Mouse (Mus musculus) midbrain, embryonic 11.5 days (tissue): ENCODE measurements at regions not wholly inside any gene's neighbourhood (a gene's known extent, or its start where the extent isn't known, plus 50 kb on each side); places are given as distances from the start of the nearest gene placed in this dataset.

Source experiments
- ATAC-seq: fragments of 200-750 bp; cut with Nextera tagmentation; 2 replicates; pipeline ENCODE4 v1.8.0; 2017; ENCODE audit warnings: moderate TSS enrichment, moderate library complexity; ENCODE audit not compliant: low FRiP score
- DNase-seq: peaks from one replicate; pipeline ENCODE4 v3.0.0; 2015; ENCODE audit warnings: low spot score; ENCODE audit errors: missing footprints
- H3K27ac ChIP-seq: fragments of 300-500 bp; sonication (generic); 2 replicates; pipeline ENCODE4 v1.5.1; 2014; ENCODE audit warnings: low read depth, low read length
- H3K27me3 ChIP-seq: fragments of 300-500 bp; sonication (generic); 2 replicates; pipeline ENCODE4 v1.6.1; 2014; ENCODE audit warnings: mild to moderate bottlenecking, low read length, moderate library complexity, mixed read lengths; ENCODE audit not compliant: control insufficient read depth, insufficient read depth
- H3K36me3 ChIP-seq: fragments of 300-500 bp; sonication (generic); 2 replicates; pipeline ENCODE4 v1.6.1; 2014; ENCODE audit warnings: mild to moderate bottlenecking, low read length, moderate library complexity, mixed read lengths; ENCODE audit not compliant: control insufficient read depth, insufficient read depth
- H3K4me1 ChIP-seq: fragments of 300-500 bp; sonication (generic); 2 replicates; pipeline ENCODE4 v1.6.1; 2014; ENCODE audit warnings: low read length; ENCODE audit not compliant: control insufficient read depth, insufficient read depth
- H3K4me2 ChIP-seq: fragments of 300-500 bp; sonication (generic); 2 replicates; pipeline ENCODE4 v1.6.1; 2014; ENCODE audit warnings: mild to moderate bottlenecking, moderate library complexity
- H3K4me3 ChIP-seq: fragments of 300-500 bp; sonication (generic); 2 replicates; pipeline ENCODE4 v1.5.1; 2014; ENCODE audit warnings: low read depth, low read length
- H3K9ac ChIP-seq: fragments of 300-500 bp; sonication (generic); 2 replicates; pipeline ENCODE4 v1.6.1; 2014; ENCODE audit warnings: low read length
- H3K9me3 ChIP-seq: fragments of 300-500 bp; sonication (generic); 2 replicates; pipeline ENCODE4 v1.6.1; 2016; ENCODE audit warnings: low read length; ENCODE audit not compliant: control insufficient read depth
- WGBS: fragments of 180-500 bp; shearing (Covaris S2); extraction: QIAGEN DNeasy Blood & Tissue Kit; methylation state at CpG from one replicate; pipeline ENCODE4 v1.1.7; 2014; 5-methylcytosine and 5-hydroxymethylcytosine counted together

- no peak for ATAC-seq
- Histone ChIP-seq H3K4me3 (no peak overlapping the region), H3K27me3 (no peaks in the 10 kb centered on the region), H3K4me1 (no peaks in the 10 kb centered on the region), H3K36me3 (no peaks in the 10 kb centered on the region), H3K9me3 (no peaks in the 10 kb centered on the region), H3K27ac (no peak overlapping the region), H3K9ac (no peak overlapping the region), H3K4me2 (no peak overlapping the region)
- WGBS, result 81% methylated on average over 5 of the region's 5 CpGs
- no peak for DNase-seq
Observed at GRCm38 (mm10) chr2:92678276-92678930, 78.9 kb downstream of the Chst1 start.

GRCm38 (mm10) chr2:92678999-92679704, 79.6 kb downstream of the Chst1 start:
- WGBS, result 82% methylated on average over 3 of the region's 3 CpGs
- Histone ChIP-seq H3K9me3 (no peaks in the 10 kb centered on the region), H3K9ac (no peak overlapping the region), H3K4me1 (no peaks in the 10 kb centered on the region), H3K4me3 (no peak overlapping the region), H3K4me2 (no peak overlapping the region), H3K27ac (no peak overlapping the region), H3K36me3 (no peaks in the 10 kb centered on the region), H3K27me3 (no peaks in the 10 kb centered on the region)
- ATAC-seq (no peak), DNase-seq (no peak)

GRCm38 (mm10) chr2:92682256-92682655, 82.7 kb downstream of the Chst1 start:
- H3K9me3 ChIP-seq, result no peaks in the 10 kb centered on the region
- no peak overlapping the region for H3K9ac ChIP-seq
- no peak overlapping the region for H3K4me2 ChIP-seq
- ATAC-seq (no peak), DNase-seq (no peak)
- no peaks in the 10 kb centered on the region for H3K4me1 ChIP-seq
- no peak overlapping the region for H3K4me3 ChIP-seq
- no peaks in the 10 kb centered on the region for H3K27me3 ChIP-seq
- WGBS, result 96% methylated on average over 9 of the region's 9 CpGs
- H3K27ac ChIP-seq, result no peak overlapping the region
- H3K36me3 ChIP-seq, result no peaks in the 10 kb centered on the region

DNA sequence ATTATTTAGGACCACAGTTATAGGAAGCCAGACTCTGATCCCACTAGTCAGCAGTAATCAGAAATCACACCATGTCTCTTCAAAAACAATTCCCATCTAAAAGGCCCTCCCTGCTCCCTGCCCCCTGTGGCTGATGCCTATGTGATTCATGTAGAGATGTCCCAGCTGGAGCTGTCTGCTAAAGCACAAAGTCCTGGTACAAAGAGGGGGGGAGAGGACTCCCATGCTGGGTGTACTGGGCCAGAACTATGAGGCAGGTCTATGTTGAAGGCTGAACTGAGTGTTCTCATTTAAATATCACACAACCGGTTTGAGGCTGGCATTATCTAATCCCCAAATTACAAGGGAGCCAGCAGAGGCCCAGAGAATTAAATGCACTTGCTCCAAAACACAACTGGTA, 88.2 kb downstream of the Chst1 start:
- H3K9me3 ChIP-seq, result no peaks in the 10 kb centered on the region
- DNase-seq (no peak), ATAC-seq (no peak)
- 24% methylated on average over 1 of the region's 1 CpGs for WGBS
- no peak overlapping the region for H3K4me2 ChIP-seq
- peaks cover 9% of the 10 kb centered on the region for H3K4me1 ChIP-seq
- no peak overlapping the region for H3K9ac ChIP-seq
- no peaks in the 10 kb centered on the region for H3K36me3 ChIP-seq
- H3K27ac ChIP-seq, result no peak overlapping the region
- no peaks in the 10 kb centered on the region for H3K27me3 ChIP-seq
- no peak overlapping the region for H3K4me3 ChIP-seq

DNA sequence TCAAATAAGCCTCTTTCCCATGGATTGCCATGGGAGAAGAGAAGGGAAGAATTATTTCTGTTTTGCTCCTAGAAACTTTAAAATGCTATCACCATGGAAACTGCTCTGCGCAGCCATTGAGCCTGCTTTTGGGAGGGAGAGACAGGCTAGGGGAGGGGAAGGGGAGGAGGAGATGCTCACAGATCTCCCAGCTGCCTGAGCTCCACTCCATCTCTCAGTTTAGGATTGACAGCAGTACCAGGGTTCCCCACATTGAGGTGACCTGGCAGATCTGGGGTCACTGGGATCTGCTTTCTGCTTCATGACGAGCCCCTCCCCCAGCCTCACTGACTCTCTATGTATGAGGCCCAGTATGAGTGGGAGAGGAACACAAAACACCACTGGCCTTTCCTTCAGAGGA, 89.7 kb downstream of the Chst1 start:
- Histone ChIP-seq H3K4me1 (peaks cover 9% of the 10 kb centered on the region), H3K4me3 (no peak overlapping the region), H3K27me3 (no peaks in the 10 kb centered on the region), H3K9ac (no peak overlapping the region), H3K4me2 (no peak overlapping the region), H3K27ac (no peak overlapping the region), H3K9me3 (no peaks in the 10 kb centered on the region), H3K36me3 (no peaks in the 10 kb centered on the region)
- ATAC-seq (peak; percentile 52; the same call in 1 of the 2 replicates), DNase-seq (no peak)
- WGBS, result 36% methylated on average over 2 of the region's 2 CpGs

DNA sequence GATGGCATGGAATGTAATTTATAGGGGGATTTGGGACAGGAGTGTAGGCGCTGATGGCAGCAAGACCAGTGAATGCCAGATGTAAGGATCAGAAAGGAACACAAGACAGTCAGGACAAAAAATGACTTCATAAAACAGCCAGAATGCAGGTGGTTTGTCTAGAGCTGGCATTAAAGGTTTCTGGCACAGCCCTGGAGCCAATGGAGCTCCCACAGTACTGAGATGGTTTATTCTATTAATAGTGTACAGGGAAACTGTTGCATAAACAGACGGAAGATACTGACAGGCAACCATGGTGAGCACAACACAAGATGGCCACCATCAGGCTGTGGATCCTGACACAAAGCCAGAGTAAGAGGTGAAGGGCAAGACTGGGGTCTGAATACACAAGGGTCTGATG, 90.8 kb downstream of the Chst1 start:
- H3K9ac ChIP-seq, result no peak overlapping the region
- ATAC-seq (no peak), DNase-seq (no peak)
- H3K36me3 ChIP-seq, result no peaks in the 10 kb centered on the region
- no peak overlapping the region for H3K27ac ChIP-seq
- 89% methylated on average over 2 of the region's 2 CpGs for WGBS
- no peaks in the 10 kb centered on the region for H3K27me3 ChIP-seq
- H3K4me1 ChIP-seq, result peaks cover 9% of the 10 kb centered on the region
- H3K4me2 ChIP-seq, result no peak overlapping the region
- no peak overlapping the region for H3K4me3 ChIP-seq
- H3K9me3 ChIP-seq, result no peaks in the 10 kb centered on the region

DNA sequence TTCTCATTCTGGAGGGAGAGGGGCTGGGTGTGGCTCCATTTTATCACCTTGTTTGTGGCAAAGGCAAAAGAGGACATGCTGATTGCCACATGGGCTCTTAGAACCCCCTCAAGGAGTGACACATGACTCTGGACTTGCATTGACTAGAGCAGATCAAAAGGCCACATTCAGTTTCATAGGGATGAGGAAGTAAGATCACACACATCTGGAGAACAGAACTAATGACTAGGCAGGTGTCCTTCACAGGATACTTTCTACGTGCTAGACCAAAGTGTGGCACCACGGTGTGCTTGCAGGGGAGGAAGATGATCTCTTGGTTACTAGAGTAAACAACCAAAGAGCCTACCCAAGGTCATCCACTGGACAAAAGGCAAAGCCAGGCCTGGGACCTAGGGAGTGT, 91.9 kb downstream of the Chst1 start:
- H3K4me2 ChIP-seq, result no peak overlapping the region
- WGBS, result 85% methylated on average over 2 of the region's 2 CpGs
- H3K4me1 ChIP-seq, result peaks cover 9% of the 10 kb centered on the region

GRCm38 (mm10) chr2:92692623-92693022, 93.1 kb downstream of the Chst1 start:
- DNase-seq, result no peak

More for the DNA sequence above, 91.9 kb downstream of the Chst1 start:
- H3K9me3 ChIP-seq, result no peaks in the 10 kb centered on the region
- ATAC-seq (no peak), DNase-seq (no peak)
- H3K27me3 ChIP-seq, result no peaks in the 10 kb centered on the region
- H3K27ac ChIP-seq, result no peak overlapping the region
- H3K4me3 ChIP-seq, result no peak overlapping the region
- H3K36me3 ChIP-seq, result no peaks in the 10 kb centered on the region
- no peak overlapping the region for H3K9ac ChIP-seq

GRCm38 (mm10) chr2:92693024-92693423, 93.5 kb downstream of the Chst1 start:
- Histone ChIP-seq H3K9ac (no peak overlapping the region), H3K4me1 (peaks cover 8% of the 10 kb centered on the region), H3K27ac (no peak overlapping the region), H3K4me2 (no peak overlapping the region), H3K36me3 (no peaks in the 10 kb centered on the region), H3K4me3 (no peak overlapping the region), H3K27me3 (no peaks in the 10 kb centered on the region), H3K9me3 (no peaks in the 10 kb centered on the region)
- DNase-seq, result no peak
- no peak for ATAC-seq

More at GRCm38 (mm10) chr2:92692623-92693022, 93.1 kb downstream of the Chst1 start:
- H3K9me3 ChIP-seq, result no peaks in the 10 kb centered on the region
- H3K9ac ChIP-seq, result no peak overlapping the region
- H3K27me3 ChIP-seq, result no peaks in the 10 kb centered on the region
- H3K4me2 ChIP-seq, result no peak overlapping the region
- no peak for ATAC-seq
- 65% methylated on average over 1 of the region's 1 CpGs for WGBS
- no peak overlapping the region for H3K4me3 ChIP-seq
- H3K27ac ChIP-seq, result no peak overlapping the region
- peaks cover 9% of the 10 kb centered on the region for H3K4me1 ChIP-seq
- H3K36me3 ChIP-seq, result no peaks in the 10 kb centered on the region
